Mouse (Mus musculus) megakaryocyte, embryonic 14.5 days (primary cell): ENCODE data around the gene Rps19.

Source experiments
- FLI1 ChIP-seq: IDR thresholded peaks from 2 replicates; pipeline ENCODE4 v1.6.1; 2012; ENCODE audit warnings: low read length, inconsistent platforms, mixed read lengths
- GATA1 ChIP-seq: IDR thresholded peaks from 3 replicates; pipeline ENCODE4 v1.6.1; 2012; ENCODE audit warnings: mixed read lengths, low read length, inconsistent platforms, borderline replicate concordance

DNA sequence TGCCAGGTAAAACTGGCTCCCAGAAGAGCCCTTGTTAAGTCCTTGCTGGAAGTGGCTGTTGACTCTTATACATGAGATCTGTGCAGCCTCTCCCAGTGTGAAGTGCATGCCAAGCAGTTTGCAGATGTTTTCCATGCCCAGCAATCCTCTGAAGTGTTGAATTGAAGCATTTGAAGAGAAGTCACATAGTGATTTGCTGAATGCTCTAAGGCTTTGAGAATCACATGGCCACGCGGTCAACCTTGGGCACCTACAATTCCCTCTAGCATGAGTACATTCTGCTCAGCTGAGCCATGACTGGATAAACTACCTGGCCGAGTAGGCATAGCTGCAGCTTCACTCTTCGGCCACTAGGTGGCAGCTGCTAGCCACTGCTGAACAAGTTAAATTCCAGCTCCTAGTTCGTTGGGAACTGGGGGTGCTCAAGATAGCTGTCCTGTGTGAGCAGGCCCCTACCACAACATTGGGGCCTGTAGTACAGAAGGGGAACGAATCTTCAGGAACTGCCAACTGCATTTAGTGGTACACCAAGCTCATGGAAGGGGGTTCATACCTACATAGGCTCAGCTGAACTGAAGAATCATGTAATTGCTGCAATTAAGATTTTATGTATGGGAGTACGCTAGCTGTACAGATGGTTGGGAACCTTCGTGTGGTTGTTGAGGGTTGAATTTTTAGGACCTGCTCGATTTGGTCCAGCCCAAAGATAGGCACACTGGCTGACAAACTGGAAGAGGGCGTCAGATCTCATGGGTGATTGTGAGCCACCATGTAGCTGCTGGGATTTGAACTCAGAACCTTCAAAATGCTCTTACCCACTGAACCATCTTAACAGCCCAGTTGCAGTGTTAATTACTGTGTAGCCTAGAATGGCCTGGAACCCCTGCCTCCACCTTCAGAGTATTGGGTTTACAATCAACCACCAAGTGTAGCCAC, 6.4 kb downstream of the Rps19 start:
- TF ChIP-seq GATA1 (no peak), FLI1 (no peak)
